Mouse (Mus musculus) testis, adult 2 months (tissue): ENCODE results near the gene Trim67. TPM values are rescaled to one million over a fixed set of nuclear protein-coding genes. Genes with fewer than 3 reads are reported as not detected.
A peak's percentile ranks its signal among the peaks of the same experiment; 100 is the strongest.

Experiments
- H3K27ac ChIP-seq: fragments of 200-500 bp; 2 replicates; pipeline ENCODE4 v1.5.1; 2012; ENCODE audit warnings: low read depth, low read length; ENCODE audit not compliant: control insufficient read depth, insufficient read depth
- H3K27me3 ChIP-seq: fragments of 200-500 bp; 2 replicates; pipeline ENCODE4 v1.6.1; 2012; ENCODE audit warnings: mild to moderate bottlenecking, low read length, moderate library complexity; ENCODE audit not compliant: control insufficient read depth, insufficient read depth
- H3K36me3 ChIP-seq: fragments of 200-500 bp; 2 replicates; pipeline ENCODE4 v1.6.1; 2012; ENCODE audit warnings: mild to moderate bottlenecking, low read length; ENCODE audit not compliant: control insufficient read depth, insufficient read depth
- H3K4me1 ChIP-seq: fragments of 200-500 bp; 2 replicates; pipeline ENCODE4 v1.6.1; 2012; ENCODE audit warnings: low read length; ENCODE audit not compliant: control insufficient read depth, insufficient read depth
- H3K4me3 ChIP-seq: fragments of 200-500 bp; 2 replicates; pipeline ENCODE4 v1.5.1; 2012; ENCODE audit warnings: low read depth, mild to moderate bottlenecking, low read length, moderate library complexity, mixed read lengths; ENCODE audit not compliant: control insufficient read depth
- CTCF ChIP-seq: fragments of 200-500 bp; IDR thresholded peaks from 2 replicates; pipeline ENCODE4 v1.5.1; 2012; ENCODE audit warnings: low read depth, mild to moderate bottlenecking, inconsistent platforms, low read length, moderate library complexity; ENCODE audit not compliant: control insufficient read depth, insufficient read depth, insufficient replicate concordance
- POLR2A ChIP-seq: fragments of 200-500 bp; IDR thresholded peaks from 2 replicates; pipeline ENCODE4 v1.6.1; 2012; ENCODE audit warnings: low read depth, mild to moderate bottlenecking, inconsistent platforms, low read length, moderate library complexity; ENCODE audit not compliant: control insufficient read depth
- polyA plus RNA-seq: library from polyadenylated mRNA; depleted of rRNA; stranded (reverse); fragments of >200 nt; gene quantifications from 2 replicates; pipeline ENCODE4 v1.2.3, GENCODE M21; 2012

Trim67 gene
- polyA plus RNA-seq, 1 experiment = 0.49 TPM

GRCm38 (mm10) chr8:124820125-124820524 is 27.2 kb downstream of the Trim67 start:
- H3K4me3 ChIP-seq = no peak overlapping the region
- H3K27me3 ChIP-seq = no peaks in the 10 kb centered on the region
- H3K4me1 ChIP-seq = no peaks in the 10 kb centered on the region; the same call in 1 of the 2 replicates
- TF ChIP-seq CTCF (no peak), POLR2A (no peak)
- H3K27ac ChIP-seq = no peak overlapping the region
- no peaks in the 10 kb centered on the region for H3K36me3 ChIP-seq

GRCm38 (mm10) chr8:124823497-124823896 is 30.6 kb downstream of the Trim67 start:
- Histone ChIP-seq H3K4me3 (no peak overlapping the region), H3K4me1 (peaks cover 2% of the 10 kb centered on the region), H3K27me3 (no peaks in the 10 kb centered on the region), H3K27ac (no peak overlapping the region), H3K36me3 (no peaks in the 10 kb centered on the region)
- TF ChIP-seq CTCF (no peak), POLR2A (no peak)

- Histone ChIP-seq H3K27ac (no peak overlapping the region), H3K4me1 (peaks cover 2% of the 10 kb centered on the region), H3K36me3 (no peaks in the 10 kb centered on the region), H3K27me3 (no peaks in the 10 kb centered on the region), H3K4me3 (no peak overlapping the region)
- TF ChIP-seq CTCF (no peak), POLR2A (no peak)
These were observed 33.8 kb downstream of the Trim67 start for GRCm38 (mm10) chr8:124826658-124827057.

DNA sequence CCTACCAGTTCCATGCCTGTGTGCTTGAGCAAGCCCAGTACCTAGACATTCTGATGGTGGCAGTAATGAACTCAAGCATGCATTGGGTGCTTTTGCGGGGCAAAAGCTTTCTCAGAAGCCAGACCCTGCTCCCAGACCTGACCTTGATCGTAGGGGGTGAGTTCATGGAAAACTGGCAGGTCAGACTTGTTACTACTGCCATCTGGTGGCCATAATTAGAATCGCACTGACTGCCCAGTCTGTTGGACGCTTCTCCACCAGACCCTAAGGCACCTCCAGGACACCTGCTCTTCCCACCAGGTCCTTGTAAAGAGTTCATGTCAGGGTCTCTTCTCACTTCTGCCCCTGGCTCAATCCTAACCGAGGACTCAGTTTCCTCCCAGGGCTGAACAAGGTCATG is 34.5 kb downstream of the Trim67 start:
- no peaks in the 10 kb centered on the region for H3K36me3 ChIP-seq
- peaks cover 2% of the 10 kb centered on the region for H3K4me1 ChIP-seq
- H3K27ac ChIP-seq = no peak overlapping the region
- H3K4me3 ChIP-seq = no peak overlapping the region
- no peak for TF ChIP-seq POLR2A
- peak; percentile 80 for TF ChIP-seq CTCF
- no peaks in the 10 kb centered on the region for H3K27me3 ChIP-seq

DNA sequence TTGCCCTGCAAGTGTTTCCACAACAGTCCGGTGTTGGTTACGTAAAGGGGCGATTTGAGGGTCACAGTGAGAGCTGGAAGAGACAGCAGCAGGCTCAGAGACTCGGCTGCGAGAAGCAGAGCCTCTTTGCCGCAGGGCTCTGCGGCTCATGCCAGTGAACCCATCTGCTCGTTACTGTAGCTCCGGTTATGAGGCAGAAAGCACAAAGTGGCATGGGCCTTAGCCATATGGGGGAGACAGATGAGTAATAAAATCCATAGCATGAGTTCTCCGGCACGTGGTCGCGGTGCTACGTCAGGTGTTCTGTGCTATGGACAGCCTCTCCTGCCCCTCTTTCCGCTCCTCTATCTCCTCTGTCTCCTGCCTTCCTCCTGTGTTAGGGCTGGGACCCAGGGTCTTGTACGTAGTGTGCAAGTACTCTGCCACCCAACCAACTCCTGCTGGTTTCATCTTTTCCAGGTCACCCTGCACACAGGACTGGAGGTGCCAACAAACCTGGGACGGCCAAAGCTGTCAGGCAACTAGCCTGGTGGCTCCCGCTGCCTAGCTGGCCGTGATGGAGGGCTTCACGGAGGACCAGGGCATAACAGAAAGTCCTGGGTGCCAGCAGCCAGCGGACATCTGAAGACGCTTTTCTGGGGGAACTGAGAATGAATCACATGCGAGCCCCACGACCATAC is 35.8 kb downstream of the Trim67 start:
- no peak for TF ChIP-seq POLR2A
- no peak for TF ChIP-seq CTCF
- H3K36me3 ChIP-seq = no peaks in the 10 kb centered on the region
- no peak overlapping the region for H3K27ac ChIP-seq
- no peak overlapping the region for H3K4me3 ChIP-seq
- H3K4me1 ChIP-seq = peaks cover 2% of the 10 kb centered on the region
- H3K27me3 ChIP-seq = no peaks in the 10 kb centered on the region

GRCm38 (mm10) chr8:124830050-124830449 is 37.2 kb downstream of the Trim67 start:
- no peaks in the 10 kb centered on the region for H3K27me3 ChIP-seq
- TF ChIP-seq POLR2A (no peak), CTCF (no peak)
- no peak overlapping the region for H3K4me3 ChIP-seq
- H3K4me1 ChIP-seq = peaks cover 2% of the 10 kb centered on the region
- no peaks in the 10 kb centered on the region for H3K36me3 ChIP-seq
- no peak overlapping the region for H3K27ac ChIP-seq

DNA sequence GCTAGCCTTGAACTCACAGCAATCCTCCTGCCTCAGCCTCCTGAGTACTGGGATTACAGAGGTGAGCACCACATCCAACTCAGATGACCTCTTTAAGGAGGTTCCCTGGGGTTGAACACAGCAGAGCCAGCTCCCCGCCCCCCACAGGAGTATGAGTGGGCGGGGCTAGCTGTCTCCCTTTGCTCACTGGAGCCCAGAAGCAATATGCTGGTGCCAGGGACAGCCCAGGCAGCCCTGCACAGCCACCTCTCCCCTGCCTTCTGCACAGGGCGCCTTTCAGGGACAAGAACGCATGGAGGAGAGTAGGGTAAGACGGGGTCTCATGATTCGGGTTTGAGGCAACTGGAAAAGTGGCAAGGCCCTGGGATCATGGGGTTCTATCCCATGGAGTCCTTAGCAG is 38.6 kb downstream of the Trim67 start:
- H3K4me3 ChIP-seq = no peak overlapping the region
- no peaks in the 10 kb centered on the region for H3K36me3 ChIP-seq
- TF ChIP-seq CTCF (no peak), POLR2A (no peak)
- no peak overlapping the region for H3K27ac ChIP-seq
- H3K4me1 ChIP-seq = peaks cover 2% of the 10 kb centered on the region
- H3K27me3 ChIP-seq = no peaks in the 10 kb centered on the region
